Mouse (Mus musculus): Measurements from ENCODE around the gene Adcy7.

Adcy7 gene

GRCm38 (mm10) chr8:88305814-88306213, 33.6 kb downstream of the Adcy7 start:
- no peak for DNase-seq

GRCm38 (mm10) chr8:88306511-88306910, 34.3 kb downstream of the Adcy7 start:
- DNase-seq = peak; percentile 52

- DNase-seq = no peak
Observed at GRCm38 (mm10) chr8:88307736-88308135, 35.5 kb downstream of the Adcy7 start.

- DNase-seq = no peak
Observed at GRCm38 (mm10) chr8:88309274-88309873, 37.2 kb downstream of the Adcy7 start.

- DNase-seq = no peak
Observed at GRCm38 (mm10) chr8:88309881-88310280, 37.7 kb downstream of the Adcy7 start.

GRCm38 (mm10) chr8:88310286-88310685, 38.1 kb downstream of the Adcy7 start:
- no peak for DNase-seq

GRCm38 (mm10) chr8:88312966-88313365, 40.8 kb downstream of the Adcy7 start:
- no peak for DNase-seq

- DNase-seq = no peak
Observed at GRCm38 (mm10) chr8:88313991-88314390, 41.8 kb downstream of the Adcy7 start.

- DNase-seq = peak; percentile 5
Observed at GRCm38 (mm10) chr8:88315302-88315701, 43.1 kb downstream of the Adcy7 start.

- DNase-seq = peak; percentile 6
Observed at GRCm38 (mm10) chr8:88316139-88316931, 44.1 kb downstream of the Adcy7 start.

GRCm38 (mm10) chr8:88317341-88317740, 45.1 kb downstream of the Adcy7 start:
- DNase-seq = peak; percentile 4

GRCm38 (mm10) chr8:88318151-88318550, 45.9 kb downstream of the Adcy7 start:
- peak; percentile 2 for DNase-seq

- DNase-seq = peak; percentile 15
Observed at GRCm38 (mm10) chr8:88320134-88320533, 47.9 kb downstream of the Adcy7 start.

GRCm38 (mm10) chr8:88321387-88321786, 49.2 kb downstream of the Adcy7 start:
- peak; percentile 4 for DNase-seq

GRCm38 (mm10) chr8:88323523-88323922, 51.3 kb downstream of the Adcy7 start:
- DNase-seq = peak; percentile 6

- peak; percentile 7 for DNase-seq
Observed at GRCm38 (mm10) chr8:88324760-88325159, 52.6 kb downstream of the Adcy7 start.

GRCm38 (mm10) chr8:88325251-88325650, 53.0 kb downstream of the Adcy7 start:
- DNase-seq = peak; percentile 6

- DNase-seq = peak; percentile 5
Observed at GRCm38 (mm10) chr8:88325795-88326194, 53.6 kb downstream of the Adcy7 start.

- DNase-seq = peak; percentile 4
Observed at GRCm38 (mm10) chr8:88326328-88326727, 54.1 kb downstream of the Adcy7 start.

GRCm38 (mm10) chr8:88328689-88329088, 56.5 kb downstream of the Adcy7 start:
- DNase-seq = peak; percentile 3

GRCm38 (mm10) chr8:88330816-88331215, 58.6 kb downstream of the Adcy7 start:
- no peak for DNase-seq

- no peak for DNase-seq
Observed at GRCm38 (mm10) chr8:88334384-88334783, 62.2 kb downstream of the Adcy7 start.

- no peak for DNase-seq
Observed at GRCm38 (mm10) chr8:88334975-88335374, 62.8 kb downstream of the Adcy7 start.

- DNase-seq = no peak
Observed at GRCm38 (mm10) chr8:88339221-88339620, 67.0 kb downstream of the Adcy7 start.
